Mouse (Mus musculus): ENCODE data around the gene Gulp1. TPM values are rescaled to one million over a fixed set of nuclear protein-coding genes. Genes with fewer than 3 reads are reported as not detected.

Gene Gulp1
- polyA plus RNA-seq, 1 experiment = 70.0 TPM

DNA sequence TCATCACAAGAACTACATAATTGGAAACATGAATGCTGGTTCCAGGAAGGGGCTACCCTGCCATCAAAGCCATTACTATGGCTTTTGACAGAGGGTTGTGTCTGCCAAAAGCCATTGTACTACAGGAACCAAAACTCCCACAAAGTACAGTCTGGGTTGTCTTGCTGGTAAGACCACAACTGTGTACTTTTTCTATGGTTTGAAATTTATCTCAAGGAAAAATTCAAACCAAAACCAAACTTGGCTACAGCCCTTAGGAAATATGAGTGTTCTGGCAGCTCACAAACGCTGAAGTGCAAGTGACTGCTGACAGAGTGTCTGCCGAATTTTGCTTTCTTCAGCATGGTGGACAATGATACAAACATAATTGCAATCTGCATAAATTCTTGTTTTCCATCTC is 259.0 kb downstream of the Gulp1 start:
- H3K4me3 ChIP-seq (ENCODE audit: insufficient read depth, low read length) = no peak overlapping the region
- TF ChIP-seq CTCF (IDR thresholded peaks at IDR 0.05; ENCODE audit: borderline replicate concordance, insufficient read depth, low read length) (no peak), POLR2A (IDR thresholded peaks at IDR 0.05; ENCODE audit: low read depth, low read length) (no peak)
- no peaks in the 10 kb centered on the region for H3K4me1 ChIP-seq (ENCODE audit: control insufficient read depth, insufficient read depth, low read length)
- no peak overlapping the region; the same call in 1 of the 2 replicates for H3K27ac ChIP-seq (ENCODE audit: insufficient read depth, low read length)

DNA sequence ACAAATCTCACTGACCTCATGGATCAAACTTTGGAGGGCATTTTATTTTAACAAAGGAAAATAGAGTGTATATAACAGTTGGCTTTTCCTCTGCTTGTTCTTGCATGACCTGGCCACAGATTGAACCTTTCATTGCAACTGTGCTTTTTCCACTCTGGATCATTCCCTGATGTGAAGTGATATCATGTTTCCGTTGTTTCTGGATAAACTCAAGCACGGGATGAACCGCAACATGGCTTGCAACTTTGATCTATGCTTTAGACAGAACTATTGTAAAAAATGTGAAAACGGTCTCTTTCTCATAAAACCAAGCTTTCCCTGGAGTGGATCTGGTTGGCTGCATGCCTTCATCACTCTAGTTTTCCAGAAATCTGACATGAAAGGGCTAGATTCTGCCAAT is 282.6 kb downstream of the Gulp1 start:
- TF ChIP-seq POLR2A (IDR thresholded peaks at IDR 0.05; ENCODE audit: low read depth, low read length) = no peak

More for the DNA sequence above, 282.6 kb downstream of the Gulp1 start:
- Histone ChIP-seq H3K4me1 (ENCODE audit: control insufficient read depth, insufficient read depth, low read length) (no peaks in the 10 kb centered on the region), H3K4me3 (ENCODE audit: insufficient read depth, low read length) (no peak overlapping the region), H3K27ac (ENCODE audit: insufficient read depth, low read length) (no peak overlapping the region; the same call in 1 of the 2 replicates)

Data from embryonic fibroblast, embryonic 13.5 days (primary cell).